Comparison of ENCODE assay signal across 1 mouse cellular context in genomic region chr7:29785023-29785422, GRCm38 (mm10).
TF ChIP-seq lines count a peak whose summit lies in the region.

No protein-coding gene starts in this region.

TF ChIP-seq in CH12.LX, 34 proteins besides CTCF, POLR2A, EP300 and RAD21 (continued from another document):
- TF ChIP-seq JUN (IDR thresholded peaks at IDR 0.05; ENCODE audit: insufficient read depth, low read depth, low read length) (no peak), ETS1 (conservative IDR thresholded peaks at IDR 0.05; ENCODE audit: low read depth, low read length) (no peak), E2F4 (IDR thresholded peaks at IDR 0.05; ENCODE audit: insufficient replicate concordance, low read depth, low read length) (no peak)
